Mouse (Mus musculus) forebrain, postnatal 0 days (tissue): ENCODE measurements around the gene Bmper. TPM values are rescaled to one million over a fixed set of nuclear protein-coding genes. Genes with fewer than 3 reads are reported as not detected.

Experiments
- ATAC-seq: fragments of 200-750 bp; cut with Nextera tagmentation; 2 replicates; pipeline ENCODE4 v1.8.0; 2017; ENCODE audit warnings: mild to moderate bottlenecking, moderate library complexity
- DNase-seq: peaks from one replicate; pipeline ENCODE4 v3.0.0-alpha.2; 2015
- H3K27ac ChIP-seq: fragments of 300-500 bp; sonication (generic); 2 replicates; pipeline ENCODE4 v1.5.1; 2014; ENCODE audit warnings: low read depth, mild to moderate bottlenecking, antibody characterized with exemption, low read length, moderate library complexity, mixed read lengths
- H3K27me3 ChIP-seq: fragments of 300-500 bp; sonication (generic); 2 replicates; pipeline ENCODE4 v1.6.1; 2014; ENCODE audit warnings: mild to moderate bottlenecking, low read length, mixed read lengths; ENCODE audit not compliant: insufficient read depth
- H3K36me3 ChIP-seq: fragments of 300-500 bp; sonication (generic); 2 replicates; pipeline ENCODE4 v1.6.1; 2014; ENCODE audit warnings: mild to moderate bottlenecking, moderate library complexity; ENCODE audit not compliant: insufficient read depth
- H3K4me1 ChIP-seq: fragments of 300-500 bp; sonication (generic); 2 replicates; pipeline ENCODE4 v1.6.1; 2014; ENCODE audit warnings: antibody characterized with exemption; ENCODE audit not compliant: insufficient read depth
- H3K4me2 ChIP-seq: fragments of 300-500 bp; sonication (generic); 2 replicates; pipeline ENCODE4 v1.6.1; 2014; ENCODE audit warnings: low read depth, mild to moderate bottlenecking, moderate library complexity
- H3K4me3 ChIP-seq: fragments of 300-500 bp; sonication (generic); 2 replicates; pipeline ENCODE4 v1.5.1; 2014; ENCODE audit warnings: low read depth, low read length, mixed read lengths
- H3K9ac ChIP-seq: fragments of 300-500 bp; sonication (generic); 2 replicates; pipeline ENCODE4 v1.6.1; 2014; ENCODE audit warnings: mild to moderate bottlenecking
- H3K9me3 ChIP-seq: fragments of 300-500 bp; sonication (generic); 2 replicates; pipeline ENCODE4 v1.6.1; 2016; ENCODE audit warnings: low read length
- CTCF ChIP-seq: sonication (generic); IDR thresholded peaks from 2 replicates; pipeline ENCODE4 v1.5.1; 2016; ENCODE audit warnings: antibody characterized with exemption, control low read depth, low read depth
- WGBS: fragments of 180-500 bp; shearing (Covaris S2); extraction: QIAGEN DNeasy Blood & Tissue Kit; methylation state at CpG from one replicate; pipeline ENCODE4 v1.1.7; 2014; 5-methylcytosine and 5-hydroxymethylcytosine counted together
- polyA plus RNA-seq: library from polyadenylated mRNA; unstranded; fragments of >200 nt; fragmentation: Nextera tagmentation; extraction: Ambion mirVana; gene quantifications from 2 replicates; pipeline ENCODE4 v1.2.1, GENCODE M21; 2015
- total RNA-seq: library from RNA; depleted of rRNA; stranded (reverse); fragments of >200 nt; gene quantifications from 2 replicates; pipeline ENCODE4 v1.2.3, GENCODE M21; 2014

The Bmper gene
- total and polyA plus RNA-seq, 2 experiments from 2014 or later: 5.6 to 9.6 TPM

- WGBS: 87% methylated on average over 4 of the region's 4 CpGs
- DNase-seq: no peak
- H3K36me3 ChIP-seq: no peaks in the 10 kb centered on the region
- H3K4me2 ChIP-seq: no peak overlapping the region
- no peaks in the 10 kb centered on the region for H3K4me1 ChIP-seq
- no peak for ATAC-seq
- no peak overlapping the region for H3K9ac ChIP-seq
- no peaks in the 10 kb centered on the region for H3K9me3 ChIP-seq
- no peaks in the 10 kb centered on the region for H3K27me3 ChIP-seq
- H3K27ac ChIP-seq: no peak overlapping the region
- no peak for TF ChIP-seq CTCF
- H3K4me3 ChIP-seq: no peak overlapping the region
Measured at GRCm38 (mm10) chr9:23485851-23486250, 263.0 kb downstream of the Bmper start.

- H3K4me3 ChIP-seq: no peak overlapping the region
- 14% methylated on average over 5 of the region's 5 CpGs for WGBS
- peak; percentile 64 for ATAC-seq
Measured at GRCm38 (mm10) chr9:23486725-23487378, 264.0 kb downstream of the Bmper start.

GRCm38 (mm10) chr9:23488265-23488664 is 265.4 kb downstream of the Bmper start:
- ATAC-seq (no peak), DNase-seq (no peak)
- Histone ChIP-seq H3K27ac (no peak overlapping the region), H3K9me3 (no peaks in the 10 kb centered on the region), H3K27me3 (no peaks in the 10 kb centered on the region), H3K9ac (no peak overlapping the region), H3K4me1 (no peaks in the 10 kb centered on the region), H3K36me3 (no peaks in the 10 kb centered on the region), H3K4me2 (no peak overlapping the region), H3K4me3 (no peak overlapping the region)
- 89% methylated on average over 5 of the region's 5 CpGs for WGBS
- no peak for TF ChIP-seq CTCF

More at GRCm38 (mm10) chr9:23486725-23487378, 264.0 kb downstream of the Bmper start:
- no peaks in the 10 kb centered on the region for H3K27me3 ChIP-seq
- no peak overlapping the region for H3K4me2 ChIP-seq
- H3K9ac ChIP-seq: no peak overlapping the region
- no peak for DNase-seq
- no peaks in the 10 kb centered on the region for H3K36me3 ChIP-seq
- no peaks in the 10 kb centered on the region for H3K9me3 ChIP-seq
- H3K4me1 ChIP-seq: no peaks in the 10 kb centered on the region
- no peak overlapping the region for H3K27ac ChIP-seq
- TF ChIP-seq CTCF: no peak

- H3K9me3 ChIP-seq: no peaks in the 10 kb centered on the region
- ATAC-seq: no peak
- no peak overlapping the region for H3K4me2 ChIP-seq
Measured at GRCm38 (mm10) chr9:23495400-23495799, 272.5 kb downstream of the Bmper start.

GRCm38 (mm10) chr9:23497626-23498025 is 274.8 kb downstream of the Bmper start:
- ATAC-seq (peak; percentile 71), DNase-seq (peak; percentile 68)
- no peaks in the 10 kb centered on the region for H3K36me3 ChIP-seq
- no peak overlapping the region for H3K4me2 ChIP-seq
- TF ChIP-seq CTCF: no peak
- 12% methylated on average over 3 of the region's 3 CpGs for WGBS
- no peaks in the 10 kb centered on the region for H3K9me3 ChIP-seq
- no peaks in the 10 kb centered on the region for H3K27me3 ChIP-seq
- no peak overlapping the region for H3K9ac ChIP-seq
- no peak overlapping the region for H3K4me3 ChIP-seq
- H3K27ac ChIP-seq: no peak overlapping the region
- peaks cover 7% of the 10 kb centered on the region; the same call in 1 of the 2 replicates for H3K4me1 ChIP-seq

More at GRCm38 (mm10) chr9:23495400-23495799, 272.5 kb downstream of the Bmper start:
- H3K36me3 ChIP-seq: no peaks in the 10 kb centered on the region
- no peak for TF ChIP-seq CTCF
- peaks cover 7% of the 10 kb centered on the region; the same call in 1 of the 2 replicates for H3K4me1 ChIP-seq
- H3K9ac ChIP-seq: no peak overlapping the region
- H3K27ac ChIP-seq: no peak overlapping the region
- DNase-seq: no peak
- no peaks in the 10 kb centered on the region for H3K27me3 ChIP-seq
- 61% methylated on average over 4 of the region's 4 CpGs for WGBS
- H3K4me3 ChIP-seq: no peak overlapping the region

GRCm38 (mm10) chr9:23533870-23534269 is 311.0 kb downstream of the Bmper start:
- no peaks in the 10 kb centered on the region for H3K36me3 ChIP-seq
- ATAC-seq (no peak), DNase-seq (no peak)
- no peak overlapping the region for H3K9ac ChIP-seq
- H3K27ac ChIP-seq: no peak overlapping the region
- no peaks in the 10 kb centered on the region for H3K27me3 ChIP-seq
- 20% methylated on average over 1 of the region's 1 CpGs for WGBS
- no peaks in the 10 kb centered on the region for H3K4me1 ChIP-seq
- no peak overlapping the region for H3K4me3 ChIP-seq
- TF ChIP-seq CTCF: no peak; the same call in 1 of the 2 replicates
- H3K9me3 ChIP-seq: no peaks in the 10 kb centered on the region
- H3K4me2 ChIP-seq: no peak overlapping the region
